Mouse (Mus musculus) hindbrain, embryonic 10.5 days (tissue): Measurements from ENCODE around the gene Hopx. TPM values are rescaled to one million over a fixed set of nuclear protein-coding genes. Genes with fewer than 3 reads are reported as not detected.
"Not testable (repeated sequence)": the region's sequence is repeated elsewhere in the genome, so short reads cannot be mapped to it uniquely, and the experiment has no call there.

ENCODE experiments used
- DNase-seq: peaks from one replicate; pipeline ENCODE4 v3.0.0-alpha.2; 2017; ENCODE audit warnings: low spot score
- H3K27ac ChIP-seq: fragments of 300-500 bp; sonication (generic); 2 replicates; pipeline ENCODE4 v1.5.1; 2016; ENCODE audit warnings: mild to moderate bottlenecking, moderate library complexity
- H3K27me3 ChIP-seq: fragments of 300-500 bp; sonication (generic); 2 replicates; pipeline ENCODE4 v1.6.1; 2016; ENCODE audit warnings: mild to moderate bottlenecking; ENCODE audit not compliant: poor library complexity, insufficient read depth, severe bottlenecking
- H3K36me3 ChIP-seq: fragments of 300-500 bp; sonication (generic); 2 replicates; pipeline ENCODE4 v1.6.1; 2016; ENCODE audit warnings: mild to moderate bottlenecking, moderate library complexity
- H3K4me1 ChIP-seq: fragments of 300-500 bp; sonication (generic); replicated peaks from 2 replicates; pipeline ENCODE4 v1.6.1; 2016; ENCODE audit warnings: mild to moderate bottlenecking
- H3K4me3 ChIP-seq: fragments of 300-500 bp; sonication (generic); 2 replicates; pipeline ENCODE4 v1.5.1; 2016; ENCODE audit warnings: mild to moderate bottlenecking, moderate library complexity
- H3K9me3 ChIP-seq: fragments of 300-500 bp; sonication (generic); 2 replicates; pipeline ENCODE4 v1.6.1; 2016; ENCODE audit warnings: mild to moderate bottlenecking, moderate library complexity
- WGBS: fragments of 180-500 bp; shearing (Covaris S2); methylation state at CpG from one replicate; pipeline ENCODE4 v1.1.7; 2016; 5-methylcytosine and 5-hydroxymethylcytosine counted together
- polyA plus RNA-seq: library from polyadenylated mRNA; unstranded; fragments of >200 nt; fragmentation: Nextera tagmentation; extraction: Ambion mirVana; gene quantifications from 2 replicates; pipeline ENCODE4 v1.2.1, GENCODE M21; 2016

Hopx gene
- polyA plus RNA-seq, 1 experiment from 2014 or later, result 0.34 TPM

- H3K36me3 ChIP-seq, result no peaks in the 10 kb centered on the region
- no peak for DNase-seq
- no peaks in the 10 kb centered on the region for H3K9me3 ChIP-seq
- no peak overlapping the region for H3K4me3 ChIP-seq
- no peaks in the 10 kb centered on the region for H3K4me1 ChIP-seq
- H3K27ac ChIP-seq, result no peak overlapping the region
- 92% methylated on average over 6 of the region's 6 CpGs for WGBS
- peaks cover 3% of the 10 kb centered on the region; the same call in 1 of the 2 replicates for H3K27me3 ChIP-seq
Observed at GRCm38 (mm10) chr5:77108806-77109205, 6.1 kb downstream of the Hopx start.

- Histone ChIP-seq H3K27me3 (0 out of 2 replicates have a peak, but pooled peaks cover 4% of the 10 kb centered on the region), H3K4me1 (peaks cover 13% of the 10 kb centered on the region), H3K4me3 (no peak overlapping the region), H3K9me3 (no peaks in the 10 kb centered on the region), H3K27ac (no peak overlapping the region), H3K36me3 (no peaks in the 10 kb centered on the region)
- no peak for DNase-seq
- WGBS, result 91% methylated on average over 11 of the region's 11 CpGs
Observed at GRCm38 (mm10) chr5:77107146-77107822, 7.6 kb downstream of the Hopx start.

- Histone ChIP-seq H3K4me3 (no peak overlapping the region), H3K4me1 (peaks cover 17% of the 10 kb centered on the region), H3K36me3 (no peaks in the 10 kb centered on the region), H3K27me3 (peaks cover 5% of the 10 kb centered on the region; the same call in 1 of the 2 replicates), H3K9me3 (no peaks in the 10 kb centered on the region), H3K27ac (peak overlapping the region; percentile 29; the same call in 1 of the 2 replicates)
- DNase-seq, result no peak
- 78% methylated on average over 15 of the region's 15 CpGs for WGBS
Observed at GRCm38 (mm10) chr5:77102522-77103365, 12.2 kb downstream of the Hopx start.

GRCm38 (mm10) chr5:77100691-77101090 lies 14.2 kb downstream of the Hopx start:
- 78% methylated on average over 6 of the region's 6 CpGs for WGBS
- peaks cover 25% of the 10 kb centered on the region for H3K27me3 ChIP-seq
- no peak overlapping the region for H3K27ac ChIP-seq
- H3K9me3 ChIP-seq, result no peaks in the 10 kb centered on the region
- H3K4me1 ChIP-seq, result peaks cover 23% of the 10 kb centered on the region
- H3K36me3 ChIP-seq, result no peaks in the 10 kb centered on the region
- no peak overlapping the region for H3K4me3 ChIP-seq
- DNase-seq, result no peak

GRCm38 (mm10) chr5:77099997-77100380 lies 14.9 kb downstream of the Hopx start:
- Histone ChIP-seq H3K36me3 (no peaks in the 10 kb centered on the region), H3K9me3 (no peaks in the 10 kb centered on the region), H3K4me3 (no peak overlapping the region), H3K27me3 (peaks cover 33% of the 10 kb centered on the region), H3K27ac (no peak overlapping the region), H3K4me1 (peaks cover 27% of the 10 kb centered on the region)
- DNase-seq, result no peak
- 77% methylated on average over 6 of the region's 6 CpGs for WGBS

- no peaks in the 10 kb centered on the region for H3K9me3 ChIP-seq
- WGBS, result 58% methylated on average over 11 of the region's 11 CpGs
- peaks cover 38% of the 10 kb centered on the region for H3K27me3 ChIP-seq
- H3K27ac ChIP-seq, result no peak overlapping the region
- H3K36me3 ChIP-seq, result no peaks in the 10 kb centered on the region
- peaks cover 32% of the 10 kb centered on the region for H3K4me1 ChIP-seq
- H3K4me3 ChIP-seq, result no peak overlapping the region
- DNase-seq, result no peak
Observed at GRCm38 (mm10) chr5:77099317-77099996, 15.5 kb downstream of the Hopx start.

GRCm38 (mm10) chr5:77098874-77099273 lies 16.0 kb downstream of the Hopx start:
- 87% methylated on average over 3 of the region's 3 CpGs for WGBS
- no peak for DNase-seq
- Histone ChIP-seq H3K36me3 (no peaks in the 10 kb centered on the region), H3K4me3 (no peak overlapping the region), H3K4me1 (peaks cover 38% of the 10 kb centered on the region), H3K27ac (no peak overlapping the region), H3K9me3 (no peaks in the 10 kb centered on the region), H3K27me3 (peaks cover 44% of the 10 kb centered on the region)

GRCm38 (mm10) chr5:77097686-77098085 lies 17.2 kb downstream of the Hopx start:
- Histone ChIP-seq H3K27me3 (peaks cover 54% of the 10 kb centered on the region), H3K4me3 (no peak overlapping the region), H3K9me3 (no peaks in the 10 kb centered on the region), H3K27ac (no peak overlapping the region), H3K4me1 (peaks cover 30% of the 10 kb centered on the region), H3K36me3 (no peaks in the 10 kb centered on the region)
- 53% methylated on average over 6 of the region's 6 CpGs for WGBS
- no peak for DNase-seq

GRCm38 (mm10) chr5:77096194-77096593 lies 18.7 kb downstream of the Hopx start:
- not testable (repeated sequence) for H3K4me3 ChIP-seq, H3K36me3 ChIP-seq, H3K27ac ChIP-seq, DNase-seq, H3K9me3 ChIP-seq
- H3K4me1 ChIP-seq, result peaks cover 27% of the 10 kb centered on the region
- WGBS, result 88% methylated on average over 3 of the region's 3 CpGs
- H3K27me3 ChIP-seq, result peaks cover 61% of the 10 kb centered on the region

- WGBS, result 1% methylated on average over 69 of the region's 69 CpGs
- DNase-seq, result peak; percentile 58
- peaks cover 61% of the 10 kb centered on the region for H3K27me3 ChIP-seq
- no peaks in the 10 kb centered on the region for H3K36me3 ChIP-seq
- peak overlapping the region; percentile 63 for H3K27ac ChIP-seq
- peak overlapping the region; percentile 75 for H3K4me3 ChIP-seq
- H3K4me1 ChIP-seq, result peaks cover 29% of the 10 kb centered on the region
- H3K9me3 ChIP-seq, result no peaks in the 10 kb centered on the region
Observed at GRCm38 (mm10) chr5:77094510-77095491, 20.1 kb downstream of the Hopx start.

GRCm38 (mm10) chr5:77093961-77094360 lies 21.0 kb downstream of the Hopx start:
- H3K4me3 ChIP-seq, result peak overlapping the region; percentile 75
- WGBS, result 39% methylated on average over 8 of the region's 8 CpGs
- no peaks in the 10 kb centered on the region for H3K9me3 ChIP-seq
- H3K4me1 ChIP-seq, result peaks cover 29% of the 10 kb centered on the region
- H3K27me3 ChIP-seq, result peaks cover 61% of the 10 kb centered on the region
- no peak for DNase-seq
- H3K36me3 ChIP-seq, result no peaks in the 10 kb centered on the region
- H3K27ac ChIP-seq, result no peak overlapping the region

GRCm38 (mm10) chr5:77092531-77092930 lies 22.4 kb downstream of the Hopx start:
- Histone ChIP-seq H3K27ac (no peak overlapping the region), H3K9me3 (no peaks in the 10 kb centered on the region), H3K27me3 (peaks cover 57% of the 10 kb centered on the region), H3K4me3 (no peak overlapping the region), H3K36me3 (no peaks in the 10 kb centered on the region), H3K4me1 (peaks cover 23% of the 10 kb centered on the region)
- no peak for DNase-seq
- WGBS, result 82% methylated on average over 5 of the region's 5 CpGs
